Mouse (Mus musculus) E14TG2a.4 (cell line): Measurements from ENCODE around the gene Gm20517.

Source experiments
- CTCF ChIP-seq: conservative IDR thresholded peaks from 2 replicates; pipeline ENCODE4 v1.5.1; 2014; ENCODE audit warnings: low read length
- NANOG ChIP-seq: IDR thresholded peaks from 2 replicates; pipeline ENCODE4 v1.6.1; 2014; ENCODE audit warnings: borderline replicate concordance, low read length, mixed read lengths
- POU5F1 ChIP-seq: IDR thresholded peaks from 2 replicates; pipeline ENCODE4 v1.6.1; 2014; ENCODE audit warnings: low read length, borderline replicate concordance

DNA sequence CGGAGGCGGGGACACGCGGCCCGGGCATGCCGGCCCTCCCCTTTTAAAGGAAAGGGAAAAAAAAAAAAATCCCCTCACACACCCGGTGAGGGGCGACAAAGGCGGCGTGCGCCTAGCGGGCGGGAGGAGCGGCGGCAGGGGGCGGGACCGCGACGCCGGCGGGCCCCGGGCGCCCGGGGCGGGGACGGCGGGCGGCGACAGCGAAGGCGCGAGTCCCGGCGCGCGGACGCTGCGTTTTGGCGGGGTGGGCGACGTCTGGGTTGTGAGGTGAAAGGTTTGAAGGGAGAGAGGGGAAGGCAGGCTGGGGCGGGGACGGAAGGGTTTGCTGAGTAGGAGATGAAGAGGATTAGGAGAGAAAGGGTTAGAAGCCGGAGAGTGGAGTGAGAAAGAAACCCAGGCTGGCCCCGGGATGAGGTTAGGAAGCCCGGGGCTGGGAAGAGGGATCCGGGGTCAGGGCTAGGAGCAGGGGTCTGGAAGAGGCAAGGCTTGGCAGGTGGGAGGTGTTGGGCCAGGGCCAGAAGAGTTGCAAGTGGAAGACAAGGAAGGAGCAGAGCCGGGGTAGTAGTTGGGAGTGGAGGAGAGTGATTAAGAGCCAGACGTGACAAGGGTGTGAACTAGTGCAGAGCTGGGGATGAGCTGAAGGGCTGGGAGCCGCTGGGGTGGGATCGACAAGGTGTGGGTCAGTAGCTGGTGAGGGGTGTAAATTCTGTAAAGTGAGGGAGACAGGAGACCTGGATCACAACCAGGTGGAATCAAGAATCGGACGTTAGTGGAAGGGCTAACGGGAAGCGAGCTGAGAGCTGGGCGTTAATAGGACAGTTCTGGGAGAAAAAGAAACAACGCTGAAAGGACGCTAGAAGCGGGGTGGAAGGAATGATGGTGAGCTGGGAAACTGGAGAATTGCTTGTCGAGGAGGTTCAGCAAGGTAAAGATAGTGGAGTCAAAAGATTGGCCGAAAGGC, 18.6 kb downstream of the Gm20517 start:
- TF ChIP-seq CTCF (no peak), POU5F1 (no peak), NANOG (no peak)
